Mouse (Mus musculus): ENCODE measurements at regions not wholly inside any gene's neighbourhood (a gene's known extent, or its start where the extent isn't known, plus 50 kb on each side); places are given as distances from the start of the nearest gene placed in this dataset.

DNA sequence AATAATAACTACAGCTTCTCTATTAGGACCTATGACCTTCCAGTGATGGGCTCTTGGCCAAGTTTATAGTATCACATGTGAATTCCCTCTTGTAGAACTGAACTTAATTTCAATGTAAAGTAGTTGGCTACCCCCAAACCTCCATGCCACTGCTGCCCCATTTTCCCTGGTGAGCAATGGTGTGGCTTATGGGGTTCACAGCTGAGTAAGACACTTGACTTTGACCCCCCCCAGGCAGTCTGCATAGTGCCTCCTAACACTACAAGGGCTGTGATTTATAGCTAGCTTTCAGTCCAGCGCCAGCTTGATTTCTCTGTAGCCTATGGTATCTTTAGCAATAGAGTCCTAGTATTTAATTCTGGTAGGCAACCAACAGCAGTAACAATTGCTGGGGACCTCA is 113.1 kb downstream of the Mis18a start:
- no peak for DNase-seq (ENCODE audit: low spot score)

- DNase-seq (ENCODE audit: low spot score): no peak
Measured at GRCm38 (mm10) chr16:90610097-90610808, 117.0 kb downstream of the Mis18a start.

DNA sequence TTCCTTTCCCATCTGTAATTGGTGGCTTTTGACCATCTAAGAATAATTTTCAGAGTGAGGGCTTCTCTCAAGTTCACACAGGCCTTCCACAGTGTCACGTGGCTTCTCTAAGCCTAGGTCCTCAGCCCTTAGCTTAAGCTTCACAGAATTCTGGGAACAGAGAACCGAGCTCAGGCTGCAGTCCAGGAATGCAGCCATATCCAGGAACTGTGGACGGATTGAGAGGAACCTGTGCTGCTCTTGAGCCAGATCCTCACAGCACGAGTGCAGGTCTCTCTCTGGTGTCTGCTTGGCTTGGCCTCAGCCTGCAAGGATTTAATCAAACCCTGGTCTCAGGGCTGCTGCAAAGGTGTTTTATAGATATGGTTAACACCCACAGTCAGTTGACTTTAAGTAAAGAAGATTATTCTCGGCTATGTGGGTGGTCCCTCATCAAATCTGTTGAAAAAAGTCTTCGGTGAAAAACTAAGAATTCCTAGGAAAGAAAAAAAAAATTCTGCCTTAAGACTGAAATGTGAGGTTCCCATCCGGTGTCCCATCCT is 127.8 kb downstream of the Mis18a start:
- DNase-seq (ENCODE audit: low spot score): no peak

- no peak for DNase-seq (ENCODE audit: low spot score)
Measured at GRCm38 (mm10) chr16:90598727-90599126, 128.5 kb downstream of the Mis18a start.

GRCm38 (mm10) chr16:90592721-90593481 is 134.3 kb downstream of the Mis18a start:
- DNase-seq (ENCODE audit: low spot score): no peak

- DNase-seq (ENCODE audit: low spot score): no peak
Measured at GRCm38 (mm10) chr16:90585171-90585570, 142.0 kb downstream of the Mis18a start.

- DNase-seq (ENCODE audit: low spot score): no peak
Measured at GRCm38 (mm10) chr16:90580411-90580810, 146.8 kb downstream of the Mis18a start.

DNA sequence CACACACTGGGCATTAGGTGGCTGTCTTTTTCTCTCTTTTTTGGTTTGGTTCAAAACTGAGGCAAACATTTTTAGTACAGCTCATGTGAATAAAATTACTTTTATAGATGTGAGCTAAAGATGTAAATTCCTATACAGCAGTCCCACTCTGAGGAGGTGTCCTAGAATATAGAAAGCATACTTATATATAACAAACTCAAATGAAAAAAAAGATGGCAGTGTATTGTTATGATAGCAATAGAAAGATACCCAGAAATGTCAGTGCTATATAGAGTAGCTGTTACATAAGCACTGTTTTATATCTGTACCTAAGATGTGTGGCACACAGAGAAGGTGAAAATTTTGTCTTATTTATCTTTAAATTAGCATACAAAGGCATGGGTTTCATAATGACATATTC is 156.1 kb downstream of the Mis18a start:
- no peak for DNase-seq (ENCODE audit: low spot score)

- no peak for DNase-seq (ENCODE audit: low spot score)
Measured at GRCm38 (mm10) chr16:90569826-90570225, 157.4 kb downstream of the Mis18a start.

- DNase-seq (ENCODE audit: low spot score): no peak
Measured at GRCm38 (mm10) chr16:90565182-90565581, 162.0 kb downstream of the Mis18a start.

- no peak for DNase-seq (ENCODE audit: low spot score)
Measured at GRCm38 (mm10) chr16:90553120-90553519, 167.3 kb downstream of the Hunk start.

GRCm38 (mm10) chr16:90551041-90551440 is 165.2 kb downstream of the Hunk start:
- DNase-seq (ENCODE audit: low spot score): no peak

- DNase-seq (ENCODE audit: low spot score): no peak
Measured at GRCm38 (mm10) chr16:90550058-90550795, 164.4 kb downstream of the Hunk start.

All from testis, postnatal 10 days (tissue).